Mouse (Mus musculus) hindbrain, embryonic 16.5 days (tissue): ENCODE results near the gene Rpl3. TPM values are rescaled to one million over a fixed set of nuclear protein-coding genes. Genes with fewer than 3 reads are reported as not detected.

Experiments used
- ATAC-seq: fragments of 200-750 bp; cut with Nextera tagmentation; 2 replicates; pipeline ENCODE4 v1.8.0; 2017; ENCODE audit warnings: moderate TSS enrichment, moderate library complexity
- H3K27ac ChIP-seq: fragments of 300-500 bp; sonication (generic); 2 replicates; pipeline ENCODE4 v1.5.1; 2014; ENCODE audit warnings: low read depth, mild to moderate bottlenecking, control low read depth, low read length, moderate library complexity
- H3K27me3 ChIP-seq: fragments of 300-500 bp; sonication (generic); replicated peaks from 2 replicates; pipeline ENCODE4 v1.6.1; 2014; ENCODE audit warnings: low read length; ENCODE audit not compliant: control insufficient read depth, insufficient read depth
- H3K36me3 ChIP-seq: fragments of 300-500 bp; sonication (generic); 2 replicates; pipeline ENCODE4 v1.6.1; 2014; ENCODE audit warnings: mild to moderate bottlenecking, low read length, moderate library complexity, mixed read lengths; ENCODE audit not compliant: control insufficient read depth, insufficient read depth
- H3K4me1 ChIP-seq: fragments of 300-500 bp; sonication (generic); 2 replicates; pipeline ENCODE4 v1.6.1; 2014; ENCODE audit warnings: low read depth, low read length; ENCODE audit not compliant: control insufficient read depth, insufficient read depth
- H3K4me2 ChIP-seq: fragments of 300-500 bp; sonication (generic); 2 replicates; pipeline ENCODE4 v1.6.1; 2014; ENCODE audit warnings: mild to moderate bottlenecking, low read length, control low read depth, moderate library complexity
- H3K4me3 ChIP-seq: fragments of 300-500 bp; sonication (generic); 2 replicates; pipeline ENCODE4 v1.5.1; 2014; ENCODE audit warnings: mild to moderate bottlenecking, low read length, control low read depth, moderate library complexity
- H3K9ac ChIP-seq: fragments of 300-500 bp; sonication (generic); 2 replicates; pipeline ENCODE4 v1.6.1; 2014; ENCODE audit warnings: low read depth, mild to moderate bottlenecking, control low read depth, low read length, moderate library complexity
- H3K9me3 ChIP-seq: fragments of 300-500 bp; sonication (generic); 2 replicates; pipeline ENCODE4 v1.6.1; 2014; ENCODE audit warnings: mild to moderate bottlenecking, low read length, moderate library complexity; ENCODE audit not compliant: control insufficient read depth
- WGBS: fragments of 180-500 bp; shearing (Covaris S2); extraction: QIAGEN DNeasy Blood & Tissue Kit; methylation state at CpG from one replicate; pipeline ENCODE4 v1.1.7; 2014; 5-methylcytosine and 5-hydroxymethylcytosine counted together
- polyA plus RNA-seq: library from polyadenylated mRNA; unstranded; fragments of >200 nt; fragmentation: Nextera tagmentation; extraction: Ambion mirVana; gene quantifications from 2 replicates; pipeline ENCODE4 v1.2.1, GENCODE M21; 2015

The Rpl3 gene
- polyA plus RNA-seq, 1 experiment from 2014 or later = 523 TPM

GRCm38 (mm10) chr15:80096406-80096805, 4.7 kb upstream of the Rpl3 start:
- H3K36me3 ChIP-seq = no peaks in the 10 kb centered on the region
- H3K4me1 ChIP-seq = peaks cover 35% of the 10 kb centered on the region
- no peak overlapping the region; the same call in 1 of the 2 replicates for H3K9ac ChIP-seq
- WGBS = 56% methylated on average over 10 of the region's 10 CpGs
- H3K9me3 ChIP-seq = no peaks in the 10 kb centered on the region; the same call in 1 of the 2 replicates
- H3K4me2 ChIP-seq = no peak overlapping the region
- H3K27me3 ChIP-seq = no peaks in the 10 kb centered on the region
- no peak overlapping the region for H3K4me3 ChIP-seq
- ATAC-seq = no peak
- no peak overlapping the region for H3K27ac ChIP-seq

- Histone ChIP-seq H3K4me2 (no peak overlapping the region), H3K27ac (no peak overlapping the region), H3K36me3 (no peaks in the 10 kb centered on the region), H3K9ac (no peak overlapping the region), H3K9me3 (no peaks in the 10 kb centered on the region; the same call in 1 of the 2 replicates), H3K4me1 (peaks cover 35% of the 10 kb centered on the region), H3K4me3 (no peak overlapping the region), H3K27me3 (no peaks in the 10 kb centered on the region)
- ATAC-seq = no peak
- 77% methylated on average over 1 of the region's 1 CpGs for WGBS
These were observed 3.9 kb upstream of the Rpl3 start for GRCm38 (mm10) chr15:80095596-80095995.

DNA sequence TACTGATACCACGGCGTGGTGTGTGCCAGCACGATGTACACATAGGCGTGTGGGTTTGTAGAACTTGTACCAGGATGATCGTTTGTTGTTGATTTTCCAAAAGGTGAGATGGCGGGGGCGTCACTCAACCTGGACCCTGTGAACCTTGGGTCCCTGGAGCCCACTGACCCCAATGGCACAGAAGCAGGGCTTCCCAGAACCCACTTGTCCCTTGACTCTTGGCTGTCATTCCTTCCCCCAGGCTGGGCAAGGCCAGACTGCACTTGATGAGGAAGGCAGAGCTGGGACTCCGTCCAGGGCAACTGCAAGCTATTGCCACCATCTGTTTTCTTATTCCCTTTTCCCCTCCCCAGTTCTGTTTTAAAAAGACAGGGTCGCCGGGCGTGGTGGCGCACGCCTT, 2.5 kb upstream of the Rpl3 start:
- Histone ChIP-seq H3K4me2 (no peak overlapping the region), H3K4me1 (peaks cover 35% of the 10 kb centered on the region), H3K27me3 (no peaks in the 10 kb centered on the region), H3K4me3 (no peak overlapping the region), H3K9ac (no peak overlapping the region), H3K27ac (no peak overlapping the region), H3K36me3 (no peaks in the 10 kb centered on the region), H3K9me3 (no peaks in the 10 kb centered on the region; the same call in 1 of the 2 replicates)
- 90% methylated on average over 13 of the region's 13 CpGs for WGBS
- ATAC-seq = no peak

- H3K9me3 ChIP-seq = no peaks in the 10 kb centered on the region; the same call in 1 of the 2 replicates
- peak overlapping the region; percentile 81 for H3K4me3 ChIP-seq
- no peak for ATAC-seq
- WGBS = 9% methylated on average over 8 of the region's 8 CpGs
- peaks cover 26% of the 10 kb centered on the region for H3K4me1 ChIP-seq
- no peaks in the 10 kb centered on the region for H3K27me3 ChIP-seq
- peak overlapping the region; percentile 94 for H3K9ac ChIP-seq
- no peaks in the 10 kb centered on the region for H3K36me3 ChIP-seq
- peak overlapping the region; percentile 80 for H3K4me2 ChIP-seq
- H3K27ac ChIP-seq = no peak overlapping the region
These were observed 931 bp upstream of the Rpl3 start for GRCm38 (mm10) chr15:80092599-80092998.

- H3K4me2 ChIP-seq = peak overlapping the region; percentile 80
- peak overlapping the region; percentile 73 for H3K27ac ChIP-seq
- ATAC-seq = peak; percentile 19; the same call in 1 of the 2 replicates
- H3K4me3 ChIP-seq = peak overlapping the region; percentile 81
- no peaks in the 10 kb centered on the region for H3K36me3 ChIP-seq
- no peaks in the 10 kb centered on the region; the same call in 1 of the 2 replicates for H3K9me3 ChIP-seq
- 17% methylated on average over 7 of the region's 7 CpGs for WGBS
- peak overlapping the region; percentile 94 for H3K9ac ChIP-seq
- peaks cover 20% of the 10 kb centered on the region for H3K4me1 ChIP-seq
- H3K27me3 ChIP-seq = no peaks in the 10 kb centered on the region
These were observed 373 bp upstream of the Rpl3 start for GRCm38 (mm10) chr15:80092041-80092441.

GRCm38 (mm10) chr15:80090741-80091120, 937 bp downstream of the Rpl3 start:
- no peak; the same call in 1 of the 2 replicates for ATAC-seq

GRCm38 (mm10) chr15:80090155-80090554, 1.5 kb downstream of the Rpl3 start:
- H3K36me3 ChIP-seq = no peaks in the 10 kb centered on the region
- H3K27ac ChIP-seq = no peak overlapping the region
- ATAC-seq = no peak
- H3K9ac ChIP-seq = no peak overlapping the region
- peaks cover 12% of the 10 kb centered on the region for H3K4me1 ChIP-seq
- no peaks in the 10 kb centered on the region for H3K27me3 ChIP-seq
- no peaks in the 10 kb centered on the region; the same call in 1 of the 2 replicates for H3K9me3 ChIP-seq
- 76% methylated on average over 11 of the region's 11 CpGs for WGBS
- no peak overlapping the region for H3K4me3 ChIP-seq
- no peak overlapping the region for H3K4me2 ChIP-seq

More at GRCm38 (mm10) chr15:80090741-80091120, 937 bp downstream of the Rpl3 start:
- peak overlapping the region; percentile 80 for H3K4me2 ChIP-seq
- no peaks in the 10 kb centered on the region; the same call in 1 of the 2 replicates for H3K9me3 ChIP-seq
- H3K4me1 ChIP-seq = peaks cover 12% of the 10 kb centered on the region
- H3K27me3 ChIP-seq = no peaks in the 10 kb centered on the region
- WGBS = under 1% methylated on average over 17 of the region's 17 CpGs
- no peaks in the 10 kb centered on the region for H3K36me3 ChIP-seq
- peak overlapping the region; percentile 81 for H3K4me3 ChIP-seq
- peak overlapping the region; percentile 94 for H3K9ac ChIP-seq
- peak overlapping the region; percentile 73 for H3K27ac ChIP-seq

GRCm38 (mm10) chr15:80088637-80089036, 3.0 kb downstream of the Rpl3 start:
- no peak for ATAC-seq
- Histone ChIP-seq H3K4me2 (no peak overlapping the region), H3K27ac (no peak overlapping the region), H3K9ac (no peak overlapping the region), H3K36me3 (no peaks in the 10 kb centered on the region), H3K27me3 (no peaks in the 10 kb centered on the region), H3K9me3 (no peaks in the 10 kb centered on the region; the same call in 1 of the 2 replicates), H3K4me3 (no peak overlapping the region), H3K4me1 (peaks cover 12% of the 10 kb centered on the region)
- WGBS = 33% methylated on average over 4 of the region's 4 CpGs

DNA sequence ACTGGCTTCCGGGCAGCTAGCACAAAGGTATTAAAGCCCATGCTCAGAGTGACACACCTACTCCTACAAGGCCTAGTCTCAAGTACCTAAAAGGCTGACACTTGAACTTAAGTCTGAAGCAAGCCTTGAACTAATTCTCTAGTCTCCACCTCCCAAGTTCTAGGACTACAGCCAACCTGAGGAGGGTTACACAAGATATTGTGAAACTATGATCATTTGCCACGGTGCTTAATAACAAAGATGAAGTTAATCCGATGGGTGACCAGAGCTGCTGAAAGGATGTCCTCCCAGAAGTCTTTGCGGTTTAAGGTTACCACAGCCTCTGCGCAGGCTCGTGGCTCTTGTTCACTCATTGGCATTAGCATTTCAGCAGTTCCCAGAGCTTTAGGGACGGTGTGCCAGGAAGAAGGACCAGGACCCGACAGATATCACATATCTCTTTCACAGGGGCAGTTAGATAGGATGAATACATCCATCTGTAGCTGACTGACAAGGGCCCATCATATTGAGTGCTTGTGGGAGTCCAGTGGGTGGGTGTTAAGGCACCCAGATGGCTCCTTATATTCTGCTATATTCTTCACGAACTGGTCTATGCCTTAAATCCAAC, 4.2 kb downstream of the Rpl3 start:
- H3K9me3 ChIP-seq = no peaks in the 10 kb centered on the region; the same call in 1 of the 2 replicates
- no peak overlapping the region for H3K27ac ChIP-seq
- no peaks in the 10 kb centered on the region for H3K36me3 ChIP-seq
- no peak overlapping the region for H3K9ac ChIP-seq
- no peaks in the 10 kb centered on the region for H3K27me3 ChIP-seq
- peaks cover 6% of the 10 kb centered on the region for H3K4me1 ChIP-seq
- no peak overlapping the region for H3K4me2 ChIP-seq
- WGBS = 85% methylated on average over 9 of the region's 9 CpGs
- no peak overlapping the region for H3K4me3 ChIP-seq
- no peak for ATAC-seq
